Mouse (Mus musculus) G1E (cell line): Measurements from ENCODE around the gene Tespa1.

Experiments used
- CTCF ChIP-seq: IDR thresholded peaks from 2 replicates; pipeline ENCODE4 v1.5.1; 2012; ENCODE audit warnings: low read depth, low read length, inconsistent platforms, mixed read lengths
- TAL1 ChIP-seq: conservative IDR thresholded peaks from 2 replicates; pipeline ENCODE4 v1.6.1; 2012; ENCODE audit warnings: low read depth, low read length, inconsistent platforms, mixed read lengths

- TF ChIP-seq CTCF (no peak), TAL1 (no peak)
These were observed 6.8 kb upstream of the Tespa1 start for GRCm38 (mm10) chr10:130315846-130316245.
